Mouse (Mus musculus) CD4-positive helper T cell, adult 2 months (primary cell): ENCODE measurements around the gene Mrps23.
"Not testable (repeated sequence)": the region's sequence is repeated elsewhere in the genome, so short reads cannot be mapped to it uniquely, and the experiment has no call there.

Experiments used
- DNase-seq: peaks from one replicate; pipeline ENCODE4 v3.0.0-alpha.2; 2012; ENCODE audit warnings: low read depth, missing footprints, low spot score

Mrps23 gene

GRCm38 (mm10) chr11:88173386-88174025, 30.7 kb upstream of the Mrps23 start:
- no peak for DNase-seq

GRCm38 (mm10) chr11:88180467-88180958, 23.7 kb upstream of the Mrps23 start:
- DNase-seq, result no peak

- no peak for DNase-seq
These were observed 23.1 kb upstream of the Mrps23 start for GRCm38 (mm10) chr11:88180959-88181619.

- no peak for DNase-seq
These were observed 19.5 kb upstream of the Mrps23 start for GRCm38 (mm10) chr11:88184632-88185180.

GRCm38 (mm10) chr11:88186078-88186946, 17.9 kb upstream of the Mrps23 start:
- no peak for DNase-seq

GRCm38 (mm10) chr11:88186947-88187243, 17.3 kb upstream of the Mrps23 start:
- no peak for DNase-seq

- DNase-seq, result peak; percentile 82
These were observed 16.6 kb upstream of the Mrps23 start for GRCm38 (mm10) chr11:88187417-88188133.

GRCm38 (mm10) chr11:88188216-88188615, 16.0 kb upstream of the Mrps23 start:
- DNase-seq, result no peak

GRCm38 (mm10) chr11:88188635-88189034, 15.6 kb upstream of the Mrps23 start:
- no peak for DNase-seq

- DNase-seq, result peak; percentile 45
These were observed 11.6 kb upstream of the Mrps23 start for GRCm38 (mm10) chr11:88192595-88192994.

- no peak for DNase-seq
These were observed 10.9 kb upstream of the Mrps23 start for GRCm38 (mm10) chr11:88193098-88193823.

GRCm38 (mm10) chr11:88193824-88194696, 10.1 kb upstream of the Mrps23 start:
- DNase-seq, result peak; percentile 80

- DNase-seq, result not testable (repeated sequence)
These were observed 8.5 kb upstream of the Mrps23 start for GRCm38 (mm10) chr11:88195699-88196098.

- DNase-seq, result peak; percentile 75
These were observed 7.0 kb upstream of the Mrps23 start for GRCm38 (mm10) chr11:88197153-88197576.

GRCm38 (mm10) chr11:88198223-88198622, 6.0 kb upstream of the Mrps23 start:
- DNase-seq, result no peak

GRCm38 (mm10) chr11:88201172-88201571, 3.0 kb upstream of the Mrps23 start:
- no peak for DNase-seq

- no peak for DNase-seq
These were observed 2.1 kb upstream of the Mrps23 start for GRCm38 (mm10) chr11:88202077-88202476.

GRCm38 (mm10) chr11:88204593-88205368, 593 bp downstream of the Mrps23 start:
- no peak for DNase-seq

- peak; percentile 27 for DNase-seq
These were observed 2.4 kb downstream of the Mrps23 start for GRCm38 (mm10) chr11:88206576-88206975.
